Comparison of ENCODE assay signal across 7 mouse cellular contexts in genomic region chr10:62507591-62508308, GRCm38 (mm10). TPM values are rescaled to one million over a fixed set of nuclear protein-coding genes. Genes with fewer than 3 reads are reported as not detected.
DNase-seq lines count a peak whose midpoint lies in the region; ATAC-seq and TF ChIP-seq lines count a peak whose summit lies in the region.

No protein-coding gene starts in this region.

- no peaks in the 10 kb centered on the region for H3K9me3 ChIP-seq in neural tube, embryonic 15.5 days (replicated peaks)

- H3K27me3 ChIP-seq in heart, adult 2 months (ENCODE audit: control insufficient read depth, insufficient read depth, low read length) = no peaks in the 10 kb centered on the region
- H3K27me3 ChIP-seq in neural tube, embryonic 15.5 days (replicated peaks) = peaks cover 15% of the 10 kb centered on the region

- peak overlapping the region; percentile 57 for H3K4me2 ChIP-seq in neural tube, embryonic 15.5 days

- peak; percentile 96 for TF ChIP-seq POLR2A in heart, adult 2 months (IDR thresholded peaks at IDR 0.05; ENCODE audit: insufficient read depth, low read depth, low read length)
- TF ChIP-seq POLR2A in lung, adult 2 months (IDR thresholded peaks at IDR 0.05; ENCODE audit: borderline replicate concordance, extremely low read depth, low read depth, low read length) = peak; percentile 94; the same call in 1 of the 2 replicates

- TF ChIP-seq CTCF in heart, adult 2 months (IDR thresholded peaks at IDR 0.05) = no peak
- TF ChIP-seq CTCF in lung, adult 2 months (IDR thresholded peaks at IDR 0.05; ENCODE audit: insufficient read depth, low read length) = no peak

- peak overlapping the region; percentile 97 for H3K27ac ChIP-seq in heart, adult 2 months
- no peak overlapping the region for H3K27ac ChIP-seq in neural tube, embryonic 15.5 days (replicated peaks)

- DNase-seq in ZHBTc4 (ENCODE audit: low read depth, low spot score) = peak; percentile 55
- peak; percentile 66 for DNase-seq in embryo, embryonic 10 days (ENCODE audit: low spot score)
- peak; percentile 78 to 85 for DNase-seq in heart, adult 2 months
- DNase-seq in kidney, adult 11 months = peak; percentile 56
- peak; percentile 53 for DNase-seq in lung, adult 2 months
- DNase-seq in cerebellum, adult 11-12 months = no peak

- peak overlapping the region; percentile 68 for H3K9ac ChIP-seq in heart, adult 2 months (ENCODE audit: low read depth, low read length)
- H3K9ac ChIP-seq in neural tube, embryonic 15.5 days (replicated peaks) = no peak overlapping the region

- ATAC-seq in neural tube, embryonic 15.5 days (ENCODE audit: low FRiP score) = no peak

- peaks cover 7% of the 10 kb centered on the region for H3K4me1 ChIP-seq in heart, adult 2 months (ENCODE audit: control insufficient read depth, insufficient read depth, low read length)
- H3K4me1 ChIP-seq in lung, adult 2 months (ENCODE audit: control insufficient read depth, insufficient read depth, low read length) = peaks cover 2% of the 10 kb centered on the region; the same call in 1 of the 2 replicates
- H3K4me1 ChIP-seq in neural tube, embryonic 15.5 days = peaks cover 5% of the 10 kb centered on the region; the same call in 1 of the 2 replicates

- H3K36me3 ChIP-seq in heart, adult 2 months (ENCODE audit: control insufficient read depth, insufficient read depth, low read length) = no peaks in the 10 kb centered on the region
- H3K36me3 ChIP-seq in neural tube, embryonic 15.5 days = no peaks in the 10 kb centered on the region

- no peak for TF ChIP-seq EP300 in heart, adult 2 months (IDR thresholded peaks at IDR 0.05; ENCODE audit: insufficient read depth, low read depth, low read length)

- H3K79me2 ChIP-seq in heart, adult 2 months (replicated peaks; ENCODE audit: control insufficient read depth, insufficient read depth, low read length) = no peaks in the 10 kb centered on the region

- WGBS in heart, adult 2 months = 6% methylated on average over 18 of the region's 18 CpGs
- WGBS in lung, adult 2 months = 7% methylated on average over 18 of the region's 18 CpGs
- 19% methylated on average over 18 of the region's 18 CpGs for WGBS in neural tube, embryonic 15.5 days

- peak overlapping the region; percentile 64 for H3K4me3 ChIP-seq in heart, adult 2 months
- H3K4me3 ChIP-seq in lung, adult 2 months (replicated peaks; ENCODE audit: extremely low read depth, low read depth, low read length) = peak overlapping the region; percentile 75
- peak overlapping the region; percentile 28 for H3K4me3 ChIP-seq in neural tube, embryonic 15.5 days (replicated peaks)

- intact Hi-C loops in heart, adult 2 months (cut with DNase I) = no loop called here

RNA-seq across cellular contexts. Expression of gene Srgn, which starts 19.5 kb away (rescaled TPM):
- total RNA-seq in heart, adult 2 months (2021) = 10 to 100 TPM; 49.3 to 51.8 TPM
- 23.8 and 39.0 TPM in 2 replicates for polyA plus RNA-seq in heart, adult 2 months (2012; rRNA removed)
- polyA plus RNA-seq in lung, adult 2 months (2012; rRNA removed) = 48.6 and 82.7 TPM in 2 replicates
- polyA plus RNA-seq in neural tube, embryonic 15.5 days (2015; fragmentation: Nextera tagmentation; extraction: Ambion mirVana) = 10.1 and 27.5 TPM in 2 replicates

RNA-seq across cellular contexts. Expression of gene Vps26a, which starts 21.1 kb away (rescaled TPM):
- total RNA-seq in heart, adult 2 months (2021) = 10 to 100 TPM; 45.6 to 46.8 TPM
- polyA plus RNA-seq in heart, adult 2 months (2012; rRNA removed) = 21.2 and 36.0 TPM in 2 replicates
- polyA plus RNA-seq in lung, adult 2 months (2012; rRNA removed) = 7.7 and 13.9 TPM in 2 replicates
- polyA plus RNA-seq in neural tube, embryonic 15.5 days (2015; fragmentation: Nextera tagmentation; extraction: Ambion mirVana) = 56.4 and 62.4 TPM in 2 replicates

RNA-seq across cellular contexts. Expression of gene Supv3l1, which starts 58.2 kb away (rescaled TPM):
- 10 to 100 TPM; 36.0 to 36.7 TPM for total RNA-seq in heart, adult 2 months (2021)
- 25.4 and 42.7 TPM in 2 replicates for polyA plus RNA-seq in heart, adult 2 months (2012; rRNA removed)
- 7.6 and 11.9 TPM in 2 replicates for polyA plus RNA-seq in lung, adult 2 months (2012; rRNA removed)
- 19.9 and 20.9 TPM in 2 replicates for polyA plus RNA-seq in neural tube, embryonic 15.5 days (2015; fragmentation: Nextera tagmentation; extraction: Ambion mirVana)

RNA-seq across cellular contexts. Expression of gene 4930507D05Rik, which starts 58.5 kb away (rescaled TPM):
- under 1 TPM; 0.18 to 0.36 TPM for total RNA-seq in heart, adult 2 months (2021)
- 0.12 and 0.38 TPM in 2 replicates for polyA plus RNA-seq in heart, adult 2 months (2012; rRNA removed)
- polyA plus RNA-seq in lung, adult 2 months (2012; rRNA removed) = 0.09 TPM in 1 of 2 replicates, not detected in the other
- 1.3 and 1.7 TPM in 2 replicates for polyA plus RNA-seq in neural tube, embryonic 15.5 days (2015; fragmentation: Nextera tagmentation; extraction: Ambion mirVana)
